Mouse (Mus musculus) neural tube, embryonic 12.5 days (tissue): ENCODE measurements around the gene Ptchd4. TPM values are rescaled to one million over a fixed set of nuclear protein-coding genes. Genes with fewer than 3 reads are reported as not detected.
A peak's percentile ranks its signal among the peaks of the same experiment; 100 is the strongest.

Source experiments
- ATAC-seq: fragments of 200-750 bp; cut with Nextera tagmentation; 2 replicates; pipeline ENCODE4 v1.8.0; 2017; ENCODE audit warnings: low read depth, mild to moderate bottlenecking, moderate TSS enrichment, moderate library complexity; ENCODE audit not compliant: low FRiP score
- H3K27ac ChIP-seq: fragments of 300-500 bp; sonication (generic); 2 replicates; pipeline ENCODE4 v1.5.1; 2016
- H3K27me3 ChIP-seq: fragments of 300-500 bp; sonication (generic); replicated peaks from 2 replicates; pipeline ENCODE4 v1.6.1; 2016; ENCODE audit warnings: mild to moderate bottlenecking
- H3K36me3 ChIP-seq: fragments of 300-500 bp; sonication (generic); 2 replicates; pipeline ENCODE4 v1.6.1; 2016; ENCODE audit warnings: mild to moderate bottlenecking
- H3K4me1 ChIP-seq: fragments of 300-500 bp; sonication (generic); 2 replicates; pipeline ENCODE4 v1.6.1; 2016
- H3K4me2 ChIP-seq: fragments of 300-500 bp; sonication (generic); replicated peaks from 2 replicates; pipeline ENCODE4 v1.6.1; 2016; ENCODE audit warnings: mild to moderate bottlenecking
- H3K4me3 ChIP-seq: fragments of 300-500 bp; sonication (generic); 2 replicates; pipeline ENCODE4 v1.5.1; 2016
- H3K9ac ChIP-seq: fragments of 300-500 bp; sonication (generic); 2 replicates; pipeline ENCODE4 v1.6.1; 2016; ENCODE audit warnings: mild to moderate bottlenecking
- H3K9me3 ChIP-seq: fragments of 300-500 bp; sonication (generic); 2 replicates; pipeline ENCODE4 v1.6.1; 2016; ENCODE audit warnings: mild to moderate bottlenecking
- WGBS: fragments of 180-500 bp; shearing (Covaris S2); methylation state at CpG from one replicate; pipeline ENCODE4 v1.1.7; 2016; 5-methylcytosine and 5-hydroxymethylcytosine counted together
- polyA plus RNA-seq: library from polyadenylated mRNA; unstranded; fragments of >200 nt; fragmentation: Nextera tagmentation; extraction: Ambion mirVana; gene quantifications from 2 replicates; pipeline ENCODE4 v1.2.1, GENCODE M21; 2016

The Ptchd4 gene
- polyA plus RNA-seq: 5.5 and 6.3 TPM in 2 replicates

DNA sequence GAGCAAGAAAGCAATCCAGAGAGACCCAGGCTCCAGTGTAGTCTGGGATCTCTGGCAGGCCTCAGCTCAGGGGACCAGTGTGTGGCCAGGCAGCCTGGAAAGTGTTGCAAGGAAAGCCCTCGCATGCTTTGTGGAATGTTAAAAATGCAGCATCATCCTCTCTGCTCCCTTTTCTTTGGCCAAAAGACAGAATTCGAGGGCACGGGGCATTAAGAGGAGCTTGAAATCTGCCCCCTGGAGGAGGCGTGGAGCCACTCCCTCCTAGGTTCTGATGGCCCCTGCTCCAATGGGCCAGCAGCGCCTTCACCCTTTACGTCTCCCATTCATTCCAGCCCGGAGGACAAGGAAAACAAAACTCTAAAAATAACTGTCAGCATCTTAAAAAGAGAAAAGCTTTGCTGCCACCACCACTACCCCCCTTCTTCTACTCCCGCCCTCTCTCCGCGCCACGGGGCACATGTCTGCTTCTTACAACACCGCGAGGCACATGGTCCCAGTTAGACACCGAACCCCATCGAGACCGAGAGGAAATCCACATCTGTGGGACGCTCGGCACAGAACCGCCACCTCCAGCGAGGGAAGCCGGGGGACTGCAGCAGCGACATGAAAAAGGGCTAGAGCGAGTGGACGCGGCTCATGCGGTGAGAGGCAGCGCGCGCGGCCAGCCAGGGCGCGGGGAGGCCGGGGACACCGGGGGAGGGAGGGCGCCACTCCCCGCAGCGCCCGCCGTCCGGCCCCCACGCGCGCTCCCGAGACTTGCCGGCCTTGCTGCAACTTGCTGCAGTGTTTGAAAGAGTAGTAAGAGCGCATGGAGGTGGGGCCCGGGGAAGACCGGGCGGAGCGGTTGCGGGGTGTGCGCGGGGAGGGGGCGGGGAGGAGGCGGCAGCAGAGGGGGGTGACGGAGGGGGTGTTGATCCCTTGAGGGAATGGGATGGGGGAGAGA is at the start of gene Ptchd4:
TSS of gene Ptchd4 (plus strand) at position 279 of the 943 bp plus-strand sequence.
- peak; percentile 87 for ATAC-seq
- no peaks in the 10 kb centered on the region for H3K27me3 ChIP-seq
- no peaks in the 10 kb centered on the region for H3K9me3 ChIP-seq
- peak within 1 kb of the TSS; percentile 66 for H3K4me3 ChIP-seq
- H3K9ac ChIP-seq: peak within 1 kb of the TSS; percentile 58
- H3K4me1 ChIP-seq: peaks cover 4% of the 10 kb centered on the region
- no peaks in the 10 kb centered on the region for H3K36me3 ChIP-seq
- no peak within 1 kb of the TSS for H3K27ac ChIP-seq
- H3K4me2 ChIP-seq: peak within 1 kb of the TSS; percentile 87
- WGBS: under 1% methylated on average over 56 of the region's 56 CpGs

DNA sequence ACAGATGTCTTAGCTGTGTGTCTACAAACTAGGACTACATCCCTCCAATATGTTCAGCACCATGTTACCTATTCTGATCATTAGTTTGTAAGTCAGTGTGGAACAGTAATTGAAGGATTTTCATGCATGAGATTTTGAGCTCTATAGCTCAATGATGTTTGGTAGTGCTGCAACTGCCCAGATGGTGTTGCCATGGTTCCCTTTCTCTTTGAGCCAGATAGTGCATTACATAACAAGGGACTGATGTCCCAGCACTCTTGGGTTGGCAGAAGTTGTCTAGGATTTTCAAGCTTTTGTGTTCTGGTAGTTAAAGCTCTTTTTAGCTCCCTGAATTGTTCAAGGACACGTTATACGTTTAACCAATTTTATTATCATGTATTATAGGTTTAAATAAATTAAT is 38.9 kb upstream of the Ptchd4 start:
- H3K27me3 ChIP-seq: no peaks in the 10 kb centered on the region
- H3K9ac ChIP-seq: no peak overlapping the region
- H3K27ac ChIP-seq: no peak overlapping the region
- no peaks in the 10 kb centered on the region for H3K36me3 ChIP-seq
- no peak overlapping the region for H3K4me3 ChIP-seq
- H3K9me3 ChIP-seq: no peaks in the 10 kb centered on the region
- no peak for ATAC-seq
- no peaks in the 10 kb centered on the region for H3K4me1 ChIP-seq
- H3K4me2 ChIP-seq: no peak overlapping the region
- 76% methylated on average over 2 of the region's 2 CpGs for WGBS

DNA sequence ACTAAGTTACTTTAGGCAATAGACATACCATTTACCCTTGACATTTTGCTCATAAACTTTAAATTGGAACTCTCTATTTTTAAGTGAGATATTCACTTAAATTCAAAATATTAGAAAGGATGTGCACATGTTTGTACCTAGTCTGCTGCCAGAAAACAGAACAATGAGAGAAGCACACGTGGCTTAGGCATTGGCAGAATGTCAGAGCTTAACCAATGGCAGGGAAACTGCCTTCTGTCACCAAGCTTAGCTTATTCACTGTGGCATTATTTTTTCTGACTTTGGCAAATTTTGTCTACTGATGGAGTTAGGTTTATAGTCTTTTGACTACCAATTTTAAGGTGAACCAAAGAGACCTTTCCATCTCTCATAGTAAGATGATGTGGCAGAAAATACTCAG is 31.4 kb upstream of the Ptchd4 start:
- no peak for ATAC-seq
- Histone ChIP-seq H3K4me3 (no peak overlapping the region), H3K36me3 (no peaks in the 10 kb centered on the region), H3K9ac (no peak overlapping the region), H3K4me1 (no peaks in the 10 kb centered on the region), H3K9me3 (no peaks in the 10 kb centered on the region), H3K4me2 (no peak overlapping the region), H3K27me3 (no peaks in the 10 kb centered on the region), H3K27ac (no peak overlapping the region)
- WGBS: 72% methylated on average over 1 of the region's 1 CpGs

DNA sequence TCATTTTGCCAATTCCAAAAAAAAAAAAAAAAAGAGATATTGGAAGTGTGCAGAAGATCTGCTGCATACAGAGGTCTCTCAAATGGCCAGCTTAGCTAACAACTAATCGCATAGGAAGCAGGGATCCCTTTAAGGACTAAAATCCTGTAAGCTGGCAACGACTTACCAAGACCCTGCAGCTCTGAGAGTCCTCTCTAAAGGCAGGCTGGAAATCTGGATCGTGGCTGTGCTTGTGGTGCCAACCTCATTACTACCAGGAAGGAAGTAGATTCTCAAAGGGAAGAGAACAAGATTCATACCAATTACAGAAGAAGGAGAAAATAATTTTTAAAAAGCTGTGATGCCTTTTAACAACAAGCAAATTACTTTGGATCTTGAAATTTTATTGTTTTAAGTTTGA is 29.5 kb upstream of the Ptchd4 start:
- Histone ChIP-seq H3K4me2 (no peak overlapping the region), H3K27me3 (no peaks in the 10 kb centered on the region), H3K27ac (no peak overlapping the region), H3K4me3 (no peak overlapping the region), H3K4me1 (no peaks in the 10 kb centered on the region), H3K36me3 (no peaks in the 10 kb centered on the region), H3K9me3 (no peaks in the 10 kb centered on the region), H3K9ac (no peak overlapping the region)
- WGBS: 72% methylated on average over 3 of the region's 3 CpGs
- no peak for ATAC-seq

DNA sequence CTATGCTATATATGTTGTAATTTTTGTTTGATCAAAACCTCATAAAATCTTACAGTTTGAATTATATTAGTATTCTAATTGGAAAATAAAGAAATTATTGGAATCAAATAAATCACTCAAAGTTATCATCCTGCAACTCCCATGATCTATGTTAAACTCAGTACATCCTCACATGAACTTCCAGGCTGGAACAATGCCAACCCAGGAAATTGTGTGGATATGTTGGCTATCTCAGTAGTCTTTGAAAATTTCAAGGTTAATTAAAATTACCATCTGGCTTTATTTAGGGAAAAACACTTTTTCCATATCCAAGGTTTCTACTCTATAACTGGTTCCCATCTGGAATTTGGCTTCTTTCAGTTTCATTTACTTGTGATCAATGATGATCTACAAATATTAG is 25.4 kb upstream of the Ptchd4 start:
- Histone ChIP-seq H3K4me2 (no peak overlapping the region), H3K36me3 (no peaks in the 10 kb centered on the region), H3K4me1 (no peaks in the 10 kb centered on the region), H3K9me3 (no peaks in the 10 kb centered on the region), H3K4me3 (no peak overlapping the region), H3K9ac (no peak overlapping the region), H3K27me3 (no peaks in the 10 kb centered on the region), H3K27ac (no peak overlapping the region)
- ATAC-seq: no peak

DNA sequence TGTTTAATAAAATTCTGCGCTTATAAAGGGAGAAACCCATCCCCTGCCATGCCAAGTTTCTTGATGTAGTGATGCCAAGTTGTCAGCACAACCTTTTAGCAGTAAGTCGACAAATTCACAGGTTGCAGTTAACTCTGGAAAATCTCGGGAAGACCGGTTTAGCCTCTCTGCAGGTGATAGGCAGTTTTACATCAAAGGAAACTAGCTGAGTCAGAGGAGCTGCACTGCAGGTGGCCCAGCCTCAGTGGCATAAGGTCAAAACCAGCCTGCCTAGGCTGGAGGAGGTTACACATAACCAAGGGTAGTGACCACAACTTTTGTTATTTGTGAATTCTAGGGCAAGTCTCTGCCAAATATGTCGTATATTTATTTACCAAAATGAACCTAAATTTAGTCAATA is 24.0 kb upstream of the Ptchd4 start:
- Histone ChIP-seq H3K4me2 (no peak overlapping the region), H3K27me3 (no peaks in the 10 kb centered on the region), H3K27ac (no peak overlapping the region), H3K4me1 (no peaks in the 10 kb centered on the region), H3K9ac (no peak overlapping the region), H3K36me3 (no peaks in the 10 kb centered on the region), H3K4me3 (no peak overlapping the region), H3K9me3 (no peaks in the 10 kb centered on the region)
- ATAC-seq: no peak
- WGBS: 53% methylated on average over 5 of the region's 5 CpGs

DNA sequence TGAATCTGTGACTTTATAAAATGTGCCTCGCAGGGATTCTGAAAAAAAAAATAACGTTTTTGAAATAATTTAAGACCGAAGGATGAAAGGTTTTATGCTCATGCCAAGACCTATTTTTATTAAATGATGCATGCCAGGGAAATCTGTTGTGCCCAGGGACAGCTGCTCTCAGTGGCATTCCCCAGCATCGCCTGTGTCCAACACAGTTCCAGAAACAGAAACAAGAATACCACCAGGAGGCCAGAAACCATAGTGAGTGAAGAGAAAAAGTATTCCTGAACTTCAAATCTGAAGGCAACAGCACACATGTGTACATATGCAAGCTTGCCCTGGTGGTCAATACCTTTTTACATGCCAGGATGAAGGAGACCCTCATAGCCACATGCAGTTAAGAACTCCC is 17.8 kb upstream of the Ptchd4 start:
- Histone ChIP-seq H3K36me3 (no peaks in the 10 kb centered on the region), H3K9me3 (no peaks in the 10 kb centered on the region), H3K4me2 (no peak overlapping the region), H3K4me1 (no peaks in the 10 kb centered on the region), H3K9ac (no peak overlapping the region), H3K27ac (no peak overlapping the region), H3K4me3 (no peak overlapping the region), H3K27me3 (no peaks in the 10 kb centered on the region)
- no peak for ATAC-seq
- WGBS: 78% methylated on average over 4 of the region's 4 CpGs

DNA sequence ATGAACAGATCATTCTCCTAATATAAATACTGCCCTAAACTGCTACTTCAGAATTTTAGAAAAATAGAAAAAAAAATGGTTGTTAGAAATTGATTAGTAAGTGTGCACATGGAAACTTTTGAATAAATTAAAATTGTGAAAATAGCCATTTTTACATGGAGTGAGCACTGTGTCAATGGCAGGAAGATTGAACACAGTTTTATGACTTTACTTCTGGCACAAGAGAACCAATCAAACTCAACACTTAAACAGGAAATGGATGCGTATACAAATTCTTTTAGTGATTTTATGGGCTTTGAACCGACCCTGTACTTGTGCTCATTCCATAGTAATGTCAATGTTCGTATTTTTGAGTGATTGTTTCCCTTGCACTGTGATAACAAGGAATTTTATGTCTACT is 16.1 kb upstream of the Ptchd4 start:
- Histone ChIP-seq H3K27ac (no peak overlapping the region), H3K9ac (no peak overlapping the region), H3K27me3 (no peaks in the 10 kb centered on the region), H3K36me3 (no peaks in the 10 kb centered on the region), H3K9me3 (no peaks in the 10 kb centered on the region), H3K4me2 (no peak overlapping the region), H3K4me3 (no peak overlapping the region), H3K4me1 (no peaks in the 10 kb centered on the region)
- WGBS: 78% methylated on average over 3 of the region's 3 CpGs
- ATAC-seq: no peak

DNA sequence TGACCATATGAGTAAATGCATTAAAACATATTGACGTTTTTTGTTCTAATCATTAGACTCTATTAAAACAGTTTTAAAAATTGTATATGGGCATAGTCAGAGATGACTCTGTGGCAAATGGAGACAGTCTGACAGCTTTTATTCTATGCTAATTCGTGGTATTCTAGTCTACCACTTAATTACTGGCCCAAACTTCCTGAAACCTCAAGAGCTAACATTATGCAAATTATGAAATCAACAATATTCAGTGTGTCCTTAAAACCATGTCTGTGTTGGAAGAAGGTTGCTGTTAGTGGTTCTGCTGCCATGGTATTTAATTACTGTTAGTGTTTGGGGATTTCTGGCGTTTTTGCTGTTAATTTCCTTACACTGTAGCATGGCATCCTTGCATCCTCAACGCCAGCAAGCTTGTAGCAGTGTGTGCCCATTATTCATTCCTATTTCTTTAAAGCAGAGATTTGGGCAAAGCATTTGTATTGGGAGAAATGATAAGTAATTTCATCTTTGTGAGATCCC is 12.6 kb upstream of the Ptchd4 start:
- ATAC-seq: no peak
- no peak overlapping the region for H3K9ac ChIP-seq
- H3K4me2 ChIP-seq: no peak overlapping the region
- no peak overlapping the region for H3K4me3 ChIP-seq
- H3K36me3 ChIP-seq: no peaks in the 10 kb centered on the region
- 71% methylated on average over 4 of the region's 4 CpGs for WGBS
- H3K27ac ChIP-seq: no peak overlapping the region
- H3K9me3 ChIP-seq: no peaks in the 10 kb centered on the region
- no peaks in the 10 kb centered on the region for H3K4me1 ChIP-seq
- no peaks in the 10 kb centered on the region for H3K27me3 ChIP-seq

DNA sequence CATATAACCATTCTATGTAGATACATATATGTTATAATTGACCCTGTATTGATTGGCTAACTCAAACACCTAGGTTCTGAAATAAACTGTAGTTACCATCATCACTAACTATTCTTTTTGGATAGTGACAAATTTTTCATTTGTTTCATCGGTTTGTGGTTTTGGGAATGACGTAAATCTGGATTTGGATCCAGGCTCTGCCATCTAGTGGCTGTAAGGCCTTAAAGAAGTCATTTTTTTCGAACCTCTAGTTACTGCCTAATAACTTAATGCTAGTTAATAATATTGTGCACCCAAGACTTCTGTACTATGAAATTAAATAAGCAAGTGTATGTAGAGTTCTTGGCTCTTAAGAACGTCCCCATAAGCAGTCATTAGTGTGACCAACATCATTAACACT is 11.5 kb upstream of the Ptchd4 start:
- 73% methylated on average over 4 of the region's 4 CpGs for WGBS
- Histone ChIP-seq H3K4me2 (no peak overlapping the region), H3K27me3 (no peaks in the 10 kb centered on the region), H3K36me3 (no peaks in the 10 kb centered on the region), H3K9ac (no peak overlapping the region), H3K4me1 (no peaks in the 10 kb centered on the region), H3K9me3 (no peaks in the 10 kb centered on the region), H3K27ac (no peak overlapping the region), H3K4me3 (no peak overlapping the region)
- ATAC-seq: no peak

DNA sequence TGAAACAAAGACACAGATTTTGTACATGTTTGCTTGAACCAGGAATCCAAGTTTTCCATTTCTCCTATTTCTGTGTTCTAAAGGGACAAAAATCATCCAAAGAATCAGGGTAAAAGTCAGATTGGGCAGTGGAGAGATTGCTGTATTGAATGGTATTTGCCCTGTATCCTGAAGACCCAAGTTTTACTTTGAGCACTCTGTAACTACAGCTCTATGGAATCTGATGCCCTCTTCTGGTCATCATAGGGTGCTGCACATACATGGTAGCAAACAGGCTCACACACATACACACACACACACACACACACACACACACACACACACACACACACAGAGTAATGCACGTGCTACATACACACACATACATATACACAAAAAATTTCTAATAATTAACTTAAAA is 8.7 kb upstream of the Ptchd4 start:
- no peak for ATAC-seq
- WGBS: 96% methylated on average over 1 of the region's 1 CpGs
- Histone ChIP-seq H3K9me3 (no peaks in the 10 kb centered on the region), H3K4me2 (no peak overlapping the region), H3K27ac (no peak overlapping the region), H3K27me3 (no peaks in the 10 kb centered on the region), H3K36me3 (no peaks in the 10 kb centered on the region), H3K9ac (no peak overlapping the region), H3K4me1 (no peaks in the 10 kb centered on the region), H3K4me3 (no peak overlapping the region)

DNA sequence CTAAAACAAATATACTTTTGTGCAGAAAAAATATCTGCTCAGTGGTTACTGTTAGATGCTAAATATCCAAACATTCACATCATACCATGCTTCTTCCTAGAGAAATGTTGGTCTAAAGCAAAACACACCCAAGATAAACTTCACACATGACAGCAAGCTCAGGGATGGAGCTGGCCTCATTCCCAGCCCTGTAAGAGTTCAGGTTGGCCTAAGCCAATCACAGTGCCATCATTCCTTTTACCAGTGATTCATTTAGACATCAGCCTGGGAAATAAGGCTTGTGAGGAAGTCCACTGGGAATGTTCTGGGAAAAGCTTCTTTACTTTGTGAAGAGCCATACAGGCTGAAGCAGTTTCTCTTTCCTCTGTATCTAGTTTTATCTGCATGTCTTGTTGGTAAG is 5.6 kb upstream of the Ptchd4 start:
- Histone ChIP-seq H3K4me2 (no peak overlapping the region), H3K27ac (no peak overlapping the region), H3K4me1 (no peaks in the 10 kb centered on the region), H3K36me3 (no peaks in the 10 kb centered on the region), H3K27me3 (no peaks in the 10 kb centered on the region), H3K4me3 (no peak overlapping the region), H3K9ac (no peak overlapping the region), H3K9me3 (no peaks in the 10 kb centered on the region)
- no peak for ATAC-seq

DNA sequence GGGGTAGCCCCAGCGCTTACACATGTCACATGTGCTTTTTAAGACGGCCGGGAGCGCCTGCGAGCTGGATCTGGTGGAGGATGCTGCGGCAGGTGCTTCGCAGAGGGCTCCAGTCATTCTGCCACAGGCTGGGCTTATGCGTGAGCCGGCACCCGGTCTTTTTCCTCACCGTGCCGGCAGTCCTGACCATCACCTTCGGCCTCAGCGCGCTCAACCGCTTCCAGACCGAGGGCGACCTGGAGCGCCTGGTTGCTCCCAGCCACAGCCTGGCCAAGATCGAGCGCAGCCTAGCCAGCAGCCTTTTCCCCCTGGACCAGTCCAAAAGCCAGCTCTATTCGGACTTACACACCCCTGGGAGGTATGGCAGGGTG is 850 bp downstream of the Ptchd4 start:
- no peaks in the 10 kb centered on the region for H3K27me3 ChIP-seq
- H3K4me2 ChIP-seq: peak overlapping the region; percentile 87
- H3K36me3 ChIP-seq: no peaks in the 10 kb centered on the region
- under 1% methylated on average over 22 of the region's 22 CpGs for WGBS
- H3K4me1 ChIP-seq: peaks cover 4% of the 10 kb centered on the region
- H3K9me3 ChIP-seq: no peaks in the 10 kb centered on the region
- no peak overlapping the region for H3K27ac ChIP-seq
- peak overlapping the region; percentile 66 for H3K4me3 ChIP-seq
- peak overlapping the region; percentile 58 for H3K9ac ChIP-seq
- ATAC-seq: peak; percentile 81
